Mouse (Mus musculus) embryonic fibroblast, embryonic 13.5 days (primary cell): ENCODE data around the gene Tshz2.
A peak's percentile ranks its signal among the peaks of the same experiment; 100 is the strongest.

ENCODE experiments used
- CTCF ChIP-seq: IDR thresholded peaks from 2 replicates; pipeline ENCODE4 v1.5.1; 2011; ENCODE audit warnings: mild to moderate bottlenecking, control low read depth, low read length, moderate library complexity, borderline replicate concordance; ENCODE audit not compliant: insufficient read depth
- POLR2A ChIP-seq: IDR thresholded peaks from 2 replicates; pipeline ENCODE4 v1.6.1; 2011; ENCODE audit warnings: low read depth, mild to moderate bottlenecking, control low read depth, low read length, moderate library complexity

DNA sequence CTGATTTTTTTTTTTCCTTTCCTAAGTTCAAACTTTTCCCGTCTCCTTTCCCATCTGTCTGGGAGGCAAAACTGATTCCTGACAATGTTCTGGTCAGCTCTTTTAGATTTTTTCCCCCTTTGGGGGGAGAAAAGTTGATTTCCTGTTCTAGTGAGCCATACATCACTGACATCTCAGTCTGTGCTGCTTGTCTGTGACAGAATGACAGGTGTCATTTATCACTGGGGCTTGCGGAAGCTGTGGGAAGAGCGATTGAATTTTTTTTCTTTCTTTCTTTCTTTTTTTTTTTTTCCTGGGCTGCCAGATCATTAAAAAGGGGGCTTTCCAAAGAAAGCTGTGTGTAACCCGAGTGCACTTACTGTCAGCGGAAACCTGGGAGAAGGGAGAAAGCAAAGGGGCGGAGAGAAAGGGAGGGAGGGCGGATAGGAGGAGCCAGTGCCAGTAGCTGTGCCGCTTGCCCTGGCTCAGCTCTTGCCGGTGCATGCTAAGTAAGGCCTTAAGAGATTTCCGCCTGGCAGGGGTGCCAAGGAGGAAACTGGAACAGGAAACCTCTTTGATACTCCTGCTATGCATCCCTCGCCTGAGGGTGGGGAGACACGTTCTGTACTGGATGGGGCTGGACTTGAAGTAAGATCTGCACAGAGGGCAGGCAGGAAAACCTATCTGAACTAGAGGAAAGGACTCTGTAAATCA is 157.8 kb downstream of the Tshz2 start:
- TF ChIP-seq CTCF: no peak
- TF ChIP-seq POLR2A: peak; percentile 32; the same call in 1 of the 2 replicates
